ENCODE assay signal across 22 mouse cellular contexts in genomic region chr6:92663885-92664284, GRCm38 (mm10). TPM values are rescaled to one million over a fixed set of nuclear protein-coding genes. Genes with fewer than 3 reads are reported as not detected.
DNase-seq lines count a peak whose midpoint lies in the region; ATAC-seq and TF ChIP-seq lines count a peak whose summit lies in the region.
"Had no signal": no experiment of that assay in that cellular context is flagged by ENCODE, and none has a peak within 500 bp of the region (broad histone marks: within the 10 kb centered on the region; RNA-seq: fewer than 3 reads in every experiment).

No protein-coding gene starts in this region.

- peak; percentile 39 to 48 for DNase-seq in layer of hippocampus, adult 8-10 months (ENCODE audit: low spot score in 2 of 2)
- DNase-seq in layer of hippocampus, adult 11-12 months (ENCODE audit: low spot score) = no peak
- DNase-seq in midbrain, embryonic 11.5 days (ENCODE audit: low spot score, missing footprints) = no peak
- DNase-seq in embryonic facial prominence, embryonic 10.5 days (ENCODE audit: low spot score) = peak; percentile 8
- no peak for DNase-seq in thymus, postnatal 10 days (ENCODE audit: low spot score in 2 of 2)
- DNase-seq: adrenal gland, postnatal 25 days; cerebellum, adult 9-10 months; embryo, embryonic 11 days; heart, postnatal 4 days; kidney, adult 11 months; kidney, postnatal 10 days; lung, embryonic 14.5 days; thymus, adult 18-20 months had no signal

- no peak overlapping the region for H3K4me3 ChIP-seq in midbrain, embryonic 16.5 days (ENCODE audit: low read depth, low read length)
- H3K4me3 ChIP-seq in midbrain, embryonic 11.5 days (ENCODE audit: low read depth, low read length) = no peak overlapping the region
- no peak overlapping the region for H3K4me3 ChIP-seq in embryonic facial prominence, embryonic 10.5 days
- H3K4me3 ChIP-seq in olfactory bulb, adult 2 months (ENCODE audit: insufficient read depth, low read depth, low read length) = no peak overlapping the region
- H3K4me3 ChIP-seq: heart, embryonic 13.5 days had no signal

- TF ChIP-seq CTCF in olfactory bulb, adult 2 months (IDR thresholded peaks at IDR 0.05; ENCODE audit: insufficient read depth, low read depth, low read length) = no peak

- WGBS in midbrain, embryonic 16.5 days = 90% methylated on average over 3 of the region's 3 CpGs
- WGBS in midbrain, embryonic 11.5 days = 93% methylated on average over 3 of the region's 3 CpGs
- 90% methylated on average over 3 of the region's 3 CpGs for WGBS in embryonic facial prominence, embryonic 10.5 days
- 69% methylated on average over 3 of the region's 3 CpGs for WGBS in olfactory bulb, adult 2 months

- no peaks in the 10 kb centered on the region for H3K9me3 ChIP-seq in midbrain, embryonic 16.5 days (replicated peaks; ENCODE audit: control insufficient read depth, low read length, poor library complexity, severe bottlenecking)
- H3K9me3 ChIP-seq in midbrain, embryonic 11.5 days (ENCODE audit: control insufficient read depth, low read length) = no peaks in the 10 kb centered on the region
- H3K9me3 ChIP-seq in embryonic facial prominence, embryonic 10.5 days = no peaks in the 10 kb centered on the region
- H3K9me3 ChIP-seq: heart, embryonic 13.5 days had no signal

- no peak for TF ChIP-seq POLR2A in olfactory bulb, adult 2 months (IDR thresholded peaks at IDR 0.05; ENCODE audit: insufficient read depth, low read depth, low read length)

- ATAC-seq in midbrain, embryonic 16.5 days = peak; percentile 44; the same call in 1 of the 2 replicates
- ATAC-seq in midbrain, embryonic 11.5 days (ENCODE audit: low FRiP score) = no peak
- ATAC-seq: CD4-positive, CD25-positive, alpha-beta regulatory T cell, adult 4 months had no signal

- no peaks in the 10 kb centered on the region for H3K36me3 ChIP-seq in midbrain, embryonic 16.5 days (ENCODE audit: control insufficient read depth, insufficient read depth, low read length)
- no peaks in the 10 kb centered on the region for H3K36me3 ChIP-seq in midbrain, embryonic 11.5 days (ENCODE audit: control insufficient read depth, insufficient read depth, low read length)
- no peaks in the 10 kb centered on the region for H3K36me3 ChIP-seq in embryonic facial prominence, embryonic 10.5 days (replicated peaks)
- H3K36me3 ChIP-seq: heart, embryonic 13.5 days had no signal

- peaks cover 23% of the 10 kb centered on the region for H3K4me1 ChIP-seq in midbrain, embryonic 16.5 days (ENCODE audit: control insufficient read depth, insufficient read depth, low read length)
- H3K4me1 ChIP-seq in midbrain, embryonic 11.5 days (ENCODE audit: control insufficient read depth, insufficient read depth, low read length) = peaks cover 6% of the 10 kb centered on the region; the same call in 1 of the 2 replicates
- peaks cover 25% of the 10 kb centered on the region for H3K4me1 ChIP-seq in embryonic facial prominence, embryonic 10.5 days
- peaks cover 20% of the 10 kb centered on the region for H3K4me1 ChIP-seq in olfactory bulb, adult 2 months (ENCODE audit: control insufficient read depth, insufficient read depth, low read length)

- H3K9ac ChIP-seq in midbrain, embryonic 16.5 days (ENCODE audit: low read depth, low read length) = no peak overlapping the region
- no peak overlapping the region for H3K9ac ChIP-seq in midbrain, embryonic 11.5 days (ENCODE audit: low read length)
- H3K9ac ChIP-seq: heart, embryonic 13.5 days; lung, embryonic 14.5 days had no signal

- H3K27ac ChIP-seq in midbrain, embryonic 16.5 days (ENCODE audit: low read length) = no peak overlapping the region; the same call in 1 of the 2 replicates
- no peak overlapping the region for H3K27ac ChIP-seq in midbrain, embryonic 11.5 days (ENCODE audit: low read depth, low read length)
- no peak overlapping the region for H3K27ac ChIP-seq in embryonic facial prominence, embryonic 10.5 days (replicated peaks)
- peak overlapping the region; percentile 80 for H3K27ac ChIP-seq in olfactory bulb, adult 2 months (ENCODE audit: insufficient read depth, low read depth, low read length)
- H3K27ac ChIP-seq: heart, embryonic 13.5 days; macrophage had no signal

- no peak overlapping the region for H3K4me2 ChIP-seq in midbrain, embryonic 16.5 days (ENCODE audit: low read length)
- H3K4me2 ChIP-seq in midbrain, embryonic 11.5 days = no peak overlapping the region
- H3K4me2 ChIP-seq: heart, embryonic 13.5 days; liver, embryonic 11.5 days; lung, embryonic 14.5 days had no signal

- no peaks in the 10 kb centered on the region for H3K27me3 ChIP-seq in midbrain, embryonic 16.5 days (ENCODE audit: control insufficient read depth, insufficient read depth, low read depth, low read length)
- H3K27me3 ChIP-seq in midbrain, embryonic 11.5 days (ENCODE audit: control insufficient read depth, insufficient read depth, low read length) = no peaks in the 10 kb centered on the region
- H3K27me3 ChIP-seq in embryonic facial prominence, embryonic 10.5 days (replicated peaks; ENCODE audit: low read depth, poor library complexity, severe bottlenecking) = no peaks in the 10 kb centered on the region
- H3K27me3 ChIP-seq: heart, embryonic 13.5 days had no signal

RNA-seq across cellular contexts. Expression of gene Prickle2, which starts 42.1 kb away (rescaled TPM):
- 100 to 1,000 TPM; 166 to 201 (median 186) TPM for total RNA-seq in layer of hippocampus, adult 8-10 months (2022)
- 15.9 and 16.5 TPM in 2 replicates for polyA plus RNA-seq in midbrain, embryonic 16.5 days (2015; fragmentation: Nextera tagmentation; extraction: Ambion mirVana)
- 6.8 and 7.7 TPM in 2 replicates for polyA plus RNA-seq in midbrain, embryonic 11.5 days (2014; fragmentation: Nextera tagmentation; extraction: Ambion mirVana)
- polyA plus RNA-seq in embryonic facial prominence, embryonic 10.5 days (2016; fragmentation: Nextera tagmentation; extraction: Ambion mirVana) = 4.9 and 5.3 TPM in 2 replicates
- 72.0 TPM in 1 of 2 replicates, not detected in the other for polyA plus RNA-seq in olfactory bulb, adult 2 months (2012; ENCODE audit: insufficient read depth, insufficient read length, low replicate concordance, missing spikeins)
- total RNA-seq: MEL; monocyte, adult 5-6 weeks; neutrophil, adult 5-6 weeks had no signal

Comparison
In these comparisons a context has a peak if more than half of its experiments do, and no peak if none do; other contexts are left out.
1. DNase-seq: peak in layer of hippocampus, adult 8-10 months (2 of 2) and embryonic facial prominence, embryonic 10.5 days (single experiment); none in layer of hippocampus, adult 11-12 months (single experiment), midbrain, embryonic 11.5 days (single experiment) and thymus, postnatal 10 days (0 of 2).